Mouse (Mus musculus): ENCODE data around the gene Tesc.

Gene Tesc

DNA sequence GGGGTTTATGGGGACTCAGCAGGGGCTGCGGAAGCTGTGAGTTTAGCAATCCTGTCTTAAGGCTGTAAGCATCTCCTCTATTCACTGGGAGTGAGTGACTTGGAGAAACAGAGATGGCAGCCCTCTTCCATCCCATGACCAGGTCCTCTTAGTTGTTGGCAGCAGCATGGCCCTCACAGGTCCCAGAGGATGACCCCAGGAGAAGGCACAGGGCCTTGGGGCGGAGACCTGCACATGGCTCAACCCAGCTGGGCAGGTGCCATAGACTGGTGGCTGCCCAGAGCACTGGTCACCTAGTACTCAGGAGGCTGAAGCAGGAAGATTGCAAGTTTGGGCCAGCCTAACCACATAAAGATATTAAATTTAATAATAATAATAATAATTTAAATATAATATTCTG, 11.9 kb upstream of the Tesc start:
- no peak for DNase-seq (ENCODE audit: low spot score in 2 of 2)

DNA sequence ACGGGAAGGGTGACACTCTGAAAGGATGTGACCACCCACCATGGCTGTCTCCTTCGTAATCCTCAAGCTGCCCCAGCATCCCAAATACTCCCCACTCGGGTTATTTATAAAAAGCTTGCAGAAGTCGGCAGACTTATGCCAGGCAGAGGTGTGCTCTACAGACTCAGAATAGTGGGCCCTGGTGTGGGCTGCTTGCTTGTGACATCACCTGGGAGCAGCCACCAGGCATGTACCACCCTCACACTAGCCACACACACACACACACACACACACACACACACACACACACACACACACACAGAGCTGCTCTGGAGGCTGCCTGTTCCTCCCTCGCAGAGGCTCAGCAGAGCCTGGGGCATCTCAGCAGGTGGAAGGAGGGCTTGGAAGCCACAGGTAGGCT, 10.0 kb upstream of the Tesc start:
- DNase-seq (ENCODE audit: low spot score in 2 of 2), result no peak

DNA sequence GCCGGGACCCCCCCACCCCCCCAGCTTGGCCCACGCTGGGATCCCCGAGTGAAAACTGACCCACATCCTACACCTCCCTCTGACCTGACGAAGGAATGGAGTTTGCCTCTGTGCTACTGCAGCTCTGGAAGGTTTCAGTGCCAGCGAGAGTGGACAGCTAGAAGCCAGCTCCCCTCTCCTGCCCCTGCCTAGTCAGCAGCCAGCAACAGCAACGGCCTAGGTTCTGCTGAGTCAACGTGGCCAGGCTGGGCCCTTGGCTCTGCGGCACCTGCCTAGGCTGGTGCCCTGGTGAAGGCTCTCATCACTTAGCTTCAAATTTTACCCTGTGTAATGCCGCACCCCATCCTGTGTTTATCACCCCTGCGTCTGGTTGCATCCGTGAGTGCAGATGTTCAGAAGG, 7.6 kb upstream of the Tesc start:
- DNase-seq (ENCODE audit: low spot score in 2 of 2), result no peak

DNA sequence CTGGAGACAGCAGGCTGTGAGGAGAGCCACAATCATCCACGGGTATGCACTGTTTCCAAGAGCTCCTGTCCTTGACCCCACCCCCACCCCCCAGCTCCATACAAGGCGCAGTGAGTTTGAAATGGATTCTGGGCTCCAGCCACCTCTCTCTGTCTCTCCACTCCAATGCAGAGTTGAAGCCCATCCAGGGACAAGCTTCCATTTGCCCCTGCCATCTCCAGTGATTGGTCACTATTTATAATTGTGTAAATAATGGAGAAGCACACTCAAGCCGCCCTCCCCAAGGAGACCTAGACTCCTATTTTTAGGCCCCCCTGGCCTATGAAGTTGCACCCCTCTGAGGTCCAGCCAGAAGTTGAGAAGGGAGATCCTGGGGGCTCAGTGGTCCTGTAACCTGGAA, 4.5 kb upstream of the Tesc start:
- no peak for DNase-seq (ENCODE audit: low spot score in 2 of 2)

DNA sequence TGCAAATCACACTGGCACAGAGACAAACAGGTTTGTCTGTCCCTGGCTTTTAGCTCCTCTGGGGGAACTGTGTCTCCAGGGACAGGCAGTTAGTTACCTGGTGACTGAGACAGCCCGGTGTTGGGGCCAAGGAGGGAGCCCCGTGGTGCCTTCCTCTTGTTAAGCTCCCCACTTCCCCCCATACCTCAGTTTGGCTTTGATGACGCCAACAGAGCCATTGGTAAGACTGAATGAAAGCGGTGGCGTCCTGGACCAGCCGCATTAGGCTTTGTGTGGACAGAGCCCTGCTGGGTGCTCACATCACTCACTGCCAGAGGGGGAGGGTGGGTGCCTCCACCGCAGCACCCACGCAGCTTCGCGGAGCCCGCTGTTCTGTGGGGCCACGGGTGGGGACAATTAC, 1.7 kb upstream of the Tesc start:
- DNase-seq (ENCODE audit: low spot score in 2 of 2), result no peak

DNA sequence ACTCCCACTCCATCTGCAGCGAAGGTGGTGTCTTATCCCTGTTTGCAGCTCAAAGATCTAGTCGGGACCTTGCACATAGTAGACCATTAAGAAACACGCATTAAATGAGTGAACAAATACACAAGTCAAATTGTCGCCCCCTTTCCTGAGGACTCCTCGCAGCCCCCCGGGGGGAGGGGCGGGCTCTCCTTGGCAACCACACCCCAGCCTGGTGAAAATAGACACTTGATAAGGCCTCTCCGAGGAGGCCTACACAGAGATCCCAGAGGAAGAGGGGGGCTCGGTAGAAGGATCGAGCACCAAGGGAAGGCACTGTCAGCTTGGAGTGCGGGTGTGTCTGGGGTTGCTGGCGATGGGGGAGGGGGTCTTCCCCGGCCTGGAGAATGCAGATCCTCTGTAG, 1.2 kb upstream of the Tesc start:
- DNase-seq (ENCODE audit: low spot score in 2 of 2), result no peak

DNA sequence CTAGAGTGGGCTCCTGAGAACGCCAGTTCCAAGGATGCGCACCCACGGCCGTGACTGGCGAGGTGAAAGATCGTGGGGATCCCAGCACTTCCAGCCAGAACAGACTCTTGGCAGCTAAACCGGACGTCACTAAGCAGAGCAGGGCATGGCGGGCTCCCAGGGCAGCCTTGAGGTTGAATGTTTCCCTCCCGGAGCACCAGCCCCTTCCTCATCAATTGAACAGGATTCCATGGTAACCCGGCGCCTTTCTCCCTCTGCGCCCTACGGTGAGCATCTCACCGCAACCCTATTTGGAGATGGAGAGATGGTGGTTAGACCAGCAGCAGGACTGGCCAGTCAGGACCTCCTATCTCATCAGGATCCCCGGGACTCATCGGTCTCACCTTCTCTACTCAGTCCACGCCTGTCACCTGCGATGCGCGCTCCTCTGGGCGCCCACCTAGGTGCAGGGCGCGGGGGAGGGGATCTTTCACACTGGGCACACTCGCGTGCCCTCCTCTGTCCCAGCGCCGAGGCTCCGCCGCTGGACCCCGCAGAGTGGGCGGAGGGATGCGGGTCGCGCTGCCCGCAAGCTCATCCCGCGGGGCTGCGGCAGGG, 344 bp upstream of the Tesc start:
- DNase-seq (ENCODE audit: low spot score in 2 of 2), result no peak

DNA sequence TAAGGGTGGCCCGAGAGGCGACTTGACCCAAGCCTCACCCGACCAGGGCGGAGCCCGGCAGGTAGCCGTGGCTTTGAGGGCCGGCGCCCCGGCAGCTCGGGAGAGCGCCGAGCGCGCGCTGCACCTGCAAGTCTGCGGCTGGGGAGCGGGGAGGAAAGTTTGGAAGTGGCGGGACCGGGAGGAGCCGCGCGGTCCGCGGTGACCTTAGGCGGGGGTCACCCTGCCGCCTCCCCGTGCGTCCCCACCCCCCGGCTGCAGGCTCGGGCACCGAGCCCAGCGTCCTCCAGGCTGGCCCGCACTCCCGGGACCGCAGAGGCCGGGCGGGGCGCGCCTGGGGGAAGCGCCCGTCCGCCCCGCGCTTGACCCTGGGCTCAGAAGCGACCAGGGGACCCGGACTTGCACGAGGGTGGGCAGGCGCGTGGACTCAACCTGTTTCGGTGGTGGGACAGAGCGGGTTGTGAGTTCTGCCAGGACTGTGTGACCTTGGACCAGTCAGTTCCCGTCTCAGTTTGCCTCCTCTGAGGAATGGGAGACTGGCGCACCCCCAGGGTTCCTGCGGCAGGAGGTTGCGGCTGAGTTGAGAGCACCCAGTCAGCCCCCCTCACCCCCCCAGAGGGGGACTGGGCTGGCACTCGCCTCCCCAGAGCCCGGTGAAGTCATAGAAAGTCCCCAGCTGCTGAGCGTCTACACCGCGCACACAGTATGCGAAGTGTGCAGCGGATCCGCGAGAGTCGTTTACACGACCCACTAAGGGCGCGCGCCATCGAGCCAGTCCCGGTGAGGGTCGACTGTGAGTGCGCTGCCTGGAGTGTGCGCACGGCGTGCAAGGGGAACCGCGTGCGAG, 870 bp downstream of the Tesc start:
- no peak for DNase-seq (ENCODE audit: low spot score in 2 of 2)

DNA sequence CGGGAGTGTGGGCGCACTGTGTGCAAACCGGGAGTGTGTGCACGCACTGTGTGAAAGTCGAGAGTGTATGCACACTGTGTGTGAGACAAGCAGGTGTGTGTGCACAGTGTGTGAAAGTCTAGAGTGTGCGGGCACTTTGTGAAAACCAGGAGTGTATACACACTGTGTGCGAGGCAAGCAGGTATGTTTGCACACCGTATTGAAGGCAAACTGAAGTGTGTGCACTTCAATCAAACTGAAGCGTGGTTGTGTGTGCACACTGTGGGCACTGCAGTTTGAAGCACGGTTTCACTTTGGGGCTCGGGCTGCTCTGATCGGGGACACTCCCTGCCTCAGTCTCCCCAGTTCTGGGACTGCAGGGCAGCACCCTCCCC, 1.5 kb downstream of the Tesc start:
- DNase-seq (ENCODE audit: low spot score in 2 of 2), result no peak

DNA sequence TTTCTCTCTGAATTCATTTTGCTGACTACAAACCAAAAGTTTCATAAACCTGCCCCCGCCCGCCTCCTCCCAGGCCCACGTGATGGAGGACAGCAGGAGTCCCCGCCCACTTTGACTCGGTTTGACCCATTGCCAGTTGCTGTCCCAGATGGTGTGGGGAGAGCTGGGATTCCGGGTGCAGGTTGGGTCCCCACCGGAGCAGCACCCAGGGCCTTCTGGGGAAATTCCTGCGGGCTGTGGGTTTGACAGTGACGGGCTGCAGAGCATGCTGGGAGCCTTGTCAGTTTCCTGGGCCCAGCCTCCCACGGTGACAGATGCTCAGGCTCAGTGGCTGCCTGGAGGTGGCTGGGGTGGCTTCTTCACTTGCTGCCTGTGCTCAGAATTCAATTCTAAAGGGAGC, 1.9 kb downstream of the Tesc start:
- DNase-seq (ENCODE audit: low spot score in 2 of 2), result no peak

DNA sequence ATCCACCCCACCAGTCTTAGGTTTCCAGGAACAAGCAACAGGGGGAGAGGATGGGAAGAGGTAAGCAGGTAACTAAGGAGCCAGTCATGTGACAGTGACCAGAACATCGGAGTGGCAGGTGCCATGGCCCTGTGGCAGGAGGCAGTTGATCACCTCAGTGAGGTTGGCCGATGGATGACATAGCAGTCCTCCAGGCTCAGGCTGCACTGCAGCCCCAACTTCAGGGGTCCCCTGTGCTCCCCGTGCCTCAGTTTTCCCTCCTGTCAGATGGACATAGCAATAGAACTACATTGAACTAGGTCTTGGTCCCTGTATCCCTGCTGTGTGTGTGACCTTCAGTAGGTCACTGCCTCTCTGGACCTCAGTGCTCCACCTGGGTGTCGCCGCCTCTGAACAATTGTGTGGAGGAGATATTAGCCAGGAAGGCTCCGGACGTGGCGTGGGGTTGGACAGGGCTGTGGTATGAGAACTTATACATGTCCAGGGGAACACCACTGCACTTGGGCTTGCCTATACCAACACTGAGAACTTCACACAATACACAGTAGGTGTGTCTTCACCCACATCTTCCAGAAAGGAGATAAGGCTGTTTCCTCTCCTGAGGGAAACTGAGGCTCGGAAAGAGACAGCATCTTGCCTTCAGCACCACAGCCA, 2.6 kb downstream of the Tesc start:
- DNase-seq (ENCODE audit: low spot score in 2 of 2), result no peak

DNA sequence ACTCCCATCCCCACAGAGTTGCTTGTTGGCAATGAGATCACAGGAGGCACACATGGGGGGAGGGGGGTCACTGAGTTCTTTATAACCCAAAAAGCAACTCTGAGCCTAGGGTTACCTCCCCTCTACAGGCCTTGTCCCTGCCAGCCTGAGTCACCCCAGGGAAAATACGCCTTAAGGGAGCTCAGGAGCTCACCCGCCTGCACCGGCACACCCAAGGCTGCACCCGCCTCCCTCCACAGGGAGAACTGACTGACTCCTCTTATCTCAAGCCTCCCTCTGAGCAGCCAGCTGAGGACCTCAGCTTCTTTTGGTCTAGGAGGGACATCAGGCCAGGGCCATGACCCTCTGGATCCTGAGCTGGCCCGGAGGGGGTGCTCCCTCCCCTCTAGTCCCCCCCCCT, 3.5 kb downstream of the Tesc start:
- no peak for DNase-seq (ENCODE audit: low spot score in 2 of 2)

DNA sequence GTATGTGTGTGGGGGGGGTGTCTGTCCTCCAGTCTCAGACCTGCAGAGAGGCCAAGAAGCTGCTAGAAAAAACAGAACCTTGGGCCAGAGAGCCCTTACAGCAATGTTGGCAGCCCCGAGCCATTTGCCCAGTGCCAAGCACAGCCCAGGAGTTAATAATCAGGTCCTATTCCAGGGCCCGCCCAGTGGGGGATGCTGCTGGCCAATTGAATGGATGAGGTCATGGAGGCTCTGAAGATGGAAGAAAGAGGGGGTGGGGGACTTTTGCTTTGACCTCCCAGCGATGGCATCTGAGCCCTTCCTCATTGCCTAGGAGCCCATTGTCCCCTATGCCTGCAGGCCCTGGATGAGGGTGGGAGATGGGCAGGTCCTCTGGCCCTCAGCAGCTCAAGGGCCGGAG, 4.0 kb downstream of the Tesc start:
- DNase-seq (ENCODE audit: low spot score in 2 of 2), result no peak

DNA sequence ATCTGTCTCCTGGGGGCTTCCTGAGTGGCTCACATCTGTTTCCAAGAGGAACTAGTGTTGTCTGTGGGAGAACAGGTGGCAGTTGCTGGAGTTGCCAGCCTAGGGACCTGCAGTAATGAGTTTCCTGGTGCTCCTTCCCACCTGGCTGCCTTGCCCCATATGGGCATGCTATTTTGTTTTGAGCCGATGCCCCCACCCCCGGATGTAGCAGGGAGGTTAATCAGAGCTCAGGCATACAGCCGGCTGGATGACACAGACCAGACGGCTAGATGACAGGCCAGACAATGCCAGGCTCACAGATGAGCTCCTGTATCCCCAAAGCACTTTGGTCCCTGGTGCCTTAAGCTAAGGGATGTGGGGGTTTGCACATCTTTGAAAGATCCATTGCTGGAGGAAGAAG, 5.8 kb downstream of the Tesc start:
- DNase-seq (ENCODE audit: low spot score in 2 of 2), result no peak

DNA sequence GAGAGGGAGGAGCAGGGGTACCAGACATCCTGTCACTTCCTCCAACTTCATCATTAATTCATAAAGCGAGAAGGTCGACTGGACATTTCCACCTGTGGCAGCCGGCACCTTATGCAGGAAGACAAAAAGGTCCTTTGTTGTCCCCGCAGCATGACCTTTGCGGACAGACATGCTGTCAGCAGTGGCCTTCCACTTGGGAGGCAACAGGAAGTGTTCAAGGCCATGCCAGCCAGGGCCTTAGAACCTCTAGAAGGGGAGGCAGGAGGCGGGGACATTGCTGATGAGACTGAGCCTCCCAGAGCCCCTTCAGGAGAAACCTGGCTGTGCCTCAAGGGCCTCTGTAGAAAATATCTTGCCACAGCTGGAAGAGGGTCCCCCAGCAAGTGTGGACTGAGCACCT, 6.2 kb downstream of the Tesc start:
- no peak for DNase-seq (ENCODE audit: low spot score in 2 of 2)

DNA sequence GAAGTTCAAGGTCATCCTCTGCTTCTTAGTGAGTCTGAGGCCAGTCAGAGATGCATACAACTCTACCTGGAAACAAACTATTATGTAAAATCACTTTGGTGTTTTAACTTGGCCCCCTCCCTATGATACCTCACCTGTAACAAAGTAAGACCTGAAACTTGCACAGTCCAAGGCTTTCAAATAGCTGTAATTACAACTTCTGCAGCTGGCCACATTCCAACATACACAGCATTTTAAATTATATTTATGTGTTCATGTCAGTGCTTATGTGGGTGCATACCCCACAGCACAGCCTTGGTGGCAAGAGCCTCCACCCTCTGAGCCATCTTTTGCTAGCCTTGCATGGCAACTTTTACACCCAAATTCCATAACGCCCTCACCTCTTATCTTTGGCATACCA, 7.1 kb downstream of the Tesc start:
- DNase-seq (ENCODE audit: low spot score in 2 of 2), result no peak

DNA sequence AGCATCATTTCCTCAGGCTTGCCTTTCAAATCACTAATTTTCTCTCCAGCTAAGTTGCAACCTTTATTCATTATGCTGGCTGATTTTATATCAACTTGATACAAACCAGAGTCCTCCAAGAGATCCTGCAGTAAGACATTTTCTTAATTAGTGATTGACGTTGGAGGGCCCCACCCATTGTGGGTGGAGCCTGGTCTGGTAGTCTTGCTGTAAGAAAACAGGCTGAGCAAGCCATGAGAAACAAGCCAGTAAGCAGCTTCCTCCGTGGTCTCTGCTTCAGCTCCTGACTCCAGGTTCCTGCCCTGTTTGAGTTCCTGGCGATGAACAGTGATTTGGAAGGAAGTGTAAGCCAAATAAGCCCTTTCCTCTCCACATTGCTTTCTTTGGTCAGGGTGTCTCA, 8.2 kb downstream of the Tesc start:
- no peak for DNase-seq (ENCODE audit: low spot score in 2 of 2)

DNA sequence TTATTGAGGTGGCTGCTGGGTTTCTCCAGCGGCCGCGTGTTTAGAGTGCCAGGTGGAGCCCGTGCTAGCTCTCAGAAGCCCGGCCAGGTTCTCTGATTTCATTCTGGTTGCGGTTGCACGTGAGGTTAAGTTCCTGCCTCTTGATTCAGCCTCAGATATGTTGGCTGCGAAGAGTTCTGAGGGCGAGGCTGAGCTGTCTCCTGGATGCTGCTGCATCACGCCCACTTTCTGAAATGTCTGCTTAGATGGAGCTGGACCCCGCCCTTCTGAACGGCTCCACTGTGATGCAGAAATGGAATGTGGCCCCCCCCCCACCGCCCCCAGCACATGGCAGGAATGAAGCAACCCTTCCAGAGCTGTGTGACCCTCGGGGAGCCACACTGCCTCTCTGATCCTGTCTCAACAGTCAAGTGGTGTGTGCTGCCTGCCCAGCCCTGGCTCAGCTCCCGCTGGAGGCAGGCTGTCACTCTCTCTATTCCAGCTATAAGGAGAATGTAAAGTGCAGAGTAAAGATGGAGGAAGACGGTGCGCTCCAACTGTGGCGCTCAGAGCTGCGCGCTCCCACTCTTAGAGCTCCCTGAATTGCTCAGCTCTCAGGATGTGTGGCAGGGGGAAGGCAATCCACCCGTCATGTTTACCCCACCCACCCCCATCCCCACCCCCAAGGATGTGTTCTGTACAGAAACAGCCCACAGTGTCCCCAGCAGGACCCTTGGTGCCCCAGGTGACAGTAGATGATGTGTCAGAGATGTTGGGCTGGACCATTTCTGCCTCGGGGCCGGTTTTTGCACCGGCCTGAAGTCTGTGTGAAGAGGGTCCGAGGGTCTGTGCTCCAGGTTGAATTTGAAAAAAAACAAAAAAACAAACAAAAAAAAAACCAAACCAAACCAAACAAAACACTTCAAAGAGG, 9.6 kb downstream of the Tesc start:
- no peak for DNase-seq (ENCODE audit: low spot score in 2 of 2)

DNA sequence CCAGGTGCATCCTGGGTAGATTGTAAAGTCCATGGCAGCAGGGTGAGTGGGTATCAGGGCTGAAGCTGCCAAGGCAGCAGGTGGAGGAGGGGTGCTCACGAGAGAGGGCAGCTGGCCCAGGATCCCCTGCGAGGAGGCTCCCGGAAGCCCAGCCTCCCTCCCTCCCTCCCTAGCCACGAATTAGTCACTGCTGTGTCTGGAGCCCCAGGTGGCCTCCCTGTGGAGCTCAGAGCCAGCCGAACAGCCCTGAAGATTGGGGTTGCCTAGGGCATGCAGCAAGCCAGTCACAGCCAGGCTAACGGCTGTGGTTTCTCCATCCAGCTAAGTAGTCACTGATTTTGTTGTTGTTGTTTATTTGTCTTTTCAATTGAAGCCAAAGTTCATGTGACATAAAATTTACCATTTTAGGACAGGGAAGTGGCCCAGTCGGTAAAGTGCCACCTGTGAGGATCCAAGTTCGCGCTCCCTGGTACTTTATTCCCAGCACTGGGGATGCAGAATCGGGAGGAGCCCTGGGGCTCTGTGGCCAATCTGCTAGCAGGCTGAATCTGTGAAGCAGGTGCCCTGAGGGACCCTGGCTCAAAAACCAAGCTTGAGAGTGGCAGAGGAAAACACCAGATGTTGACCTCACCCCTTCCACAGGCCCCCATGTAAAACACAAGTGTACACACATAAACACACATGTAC, 10.4 kb downstream of the Tesc start:
- DNase-seq (ENCODE audit: low spot score in 2 of 2), result no peak

DNA sequence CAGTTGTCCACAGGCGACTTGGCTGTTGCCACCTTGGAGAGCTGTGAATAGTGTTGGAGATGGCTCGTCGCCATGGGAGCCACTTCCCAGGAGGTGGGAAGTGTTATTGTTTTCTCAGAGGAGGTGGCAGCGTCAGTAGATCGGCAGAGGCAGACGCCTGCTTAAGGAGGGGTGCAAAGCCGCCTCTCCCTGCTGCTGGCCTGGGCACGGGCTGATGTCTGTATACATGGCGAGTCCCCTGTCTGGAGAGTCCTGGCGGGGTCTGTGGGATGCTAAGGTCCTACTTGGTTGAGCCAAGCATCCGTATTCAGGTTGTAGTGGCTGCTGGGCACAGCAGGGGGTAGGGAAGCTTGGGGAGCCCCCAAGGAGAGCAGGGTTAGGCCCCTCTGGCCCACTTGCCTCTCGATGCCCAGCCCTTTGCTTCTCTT, 11.7 kb downstream of the Tesc start:
- no peak for DNase-seq (ENCODE audit: low spot score in 2 of 2)

DNA sequence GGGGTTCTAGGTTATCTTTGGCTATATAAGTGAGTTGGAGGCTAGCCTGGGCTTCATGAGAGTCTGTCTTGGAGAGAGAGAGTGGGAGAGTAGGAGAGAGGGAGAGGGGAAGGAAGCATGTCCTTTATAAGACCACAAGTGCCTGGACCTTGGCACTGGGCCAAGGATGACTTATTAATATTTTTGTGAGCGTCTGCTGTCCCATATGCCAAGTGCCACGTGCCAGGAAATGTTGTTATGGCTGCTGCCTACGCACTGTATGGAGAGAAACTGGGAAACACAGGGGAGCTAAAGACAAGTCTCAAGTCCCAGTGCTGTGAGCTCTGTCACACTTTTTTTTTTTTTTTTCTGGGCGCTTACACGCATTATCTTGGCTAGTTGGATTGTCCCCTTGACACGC, 15.1 kb downstream of the Tesc start:
- DNase-seq (ENCODE audit: low spot score in 2 of 2), result no peak

DNA sequence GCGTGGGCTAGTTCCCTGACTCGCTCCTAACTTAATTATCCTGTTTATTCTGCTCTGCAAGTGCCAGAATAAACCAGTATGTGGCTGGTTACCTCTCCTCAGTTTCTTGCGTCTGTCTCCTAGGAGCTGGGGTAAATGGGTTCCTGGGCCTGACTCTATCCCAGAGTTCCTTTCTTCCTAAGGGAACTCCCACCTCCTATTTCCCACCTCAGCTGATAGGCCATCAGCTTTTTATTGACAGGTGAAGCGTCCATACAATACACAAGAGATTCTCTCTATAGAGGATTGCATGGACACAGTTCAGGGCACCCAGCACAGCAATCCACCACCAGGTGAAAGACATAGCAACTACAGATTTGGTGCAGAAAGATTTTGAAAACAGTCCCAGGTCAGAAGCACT, 16.2 kb downstream of the Tesc start:
- DNase-seq (ENCODE audit: low spot score in 2 of 2), result no peak
